ENCODE assay signal across 8 mouse cellular contexts in the genomic region with DNA sequence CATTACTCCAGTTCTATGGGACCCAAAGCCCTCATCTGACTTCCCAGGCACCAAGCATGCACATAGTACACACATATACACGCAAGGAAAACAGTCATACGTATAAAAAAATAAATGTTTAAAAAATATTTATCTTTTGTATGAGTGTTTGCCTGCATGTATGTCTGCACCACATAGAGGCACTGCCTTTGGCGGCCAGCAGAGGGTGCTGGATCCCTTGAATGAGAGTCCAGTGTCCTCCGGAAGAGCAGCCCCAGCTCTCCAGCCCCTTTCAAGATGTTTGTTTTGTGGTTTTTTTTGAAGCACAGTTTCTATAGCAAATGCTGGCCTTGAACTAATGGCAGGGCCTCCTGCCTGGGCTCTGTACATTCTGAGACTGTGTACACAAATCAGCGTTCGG. TPM values are rescaled to one million over a fixed set of nuclear protein-coding genes. Genes with fewer than 3 reads are reported as not detected.
A peak's percentile ranks its signal among the peaks of the same experiment; 100 is the strongest.
DNase-seq lines count a peak whose midpoint lies in the region; ATAC-seq and TF ChIP-seq lines count a peak whose summit lies in the region.

No protein-coding gene starts in this region.

- no peak overlapping the region for H3K4me2 ChIP-seq in intestine, postnatal 0 days (replicated peaks; ENCODE audit: low read depth)
- H3K4me2 ChIP-seq in intestine, embryonic 16.5 days (ENCODE audit: low read depth, low read length), result no peak overlapping the region
- H3K4me2 ChIP-seq in CH12.LX (ENCODE audit: insufficient read depth, low read depth, poor library complexity, severe bottlenecking), result no peak overlapping the region

- no peak for ATAC-seq in intestine, postnatal 0 days
- no peak for ATAC-seq in intestine, embryonic 16.5 days

- no peak overlapping the region for H3K9ac ChIP-seq in intestine, postnatal 0 days (ENCODE audit: low read depth, low read length)
- H3K9ac ChIP-seq in intestine, embryonic 16.5 days (ENCODE audit: low read depth, low read length), result no peak overlapping the region
- no peak overlapping the region for H3K9ac ChIP-seq in CH12.LX (ENCODE audit: insufficient read depth, low read depth)

- no peaks in the 10 kb centered on the region for H3K9me3 ChIP-seq in intestine, postnatal 0 days (ENCODE audit: control insufficient read depth)
- peaks cover 3% of the 10 kb centered on the region; the same call in 1 of the 2 replicates for H3K9me3 ChIP-seq in intestine, embryonic 16.5 days (ENCODE audit: control insufficient read depth, low read length)
- H3K9me3 ChIP-seq in CH12.LX (replicated peaks; ENCODE audit: low read length), result no peaks in the 10 kb centered on the region
- peaks cover 6% of the 10 kb centered on the region; the same call in 1 of the 2 replicates for H3K9me3 ChIP-seq in embryonic facial prominence, embryonic 10.5 days

- peak; percentile 57 for TF ChIP-seq RAD21 in CH12.LX (IDR thresholded peaks at IDR 0.05; ENCODE audit: low read depth, low read length)

- DNase-seq in CH12.LX (ENCODE audit: extremely low read depth), result peak; percentile 33
- DNase-seq in NIH3T3 (ENCODE audit: low read depth), result peak; percentile 58
- peak; percentile 64 for DNase-seq in embryonic facial prominence, embryonic 10.5 days (ENCODE audit: low spot score)
- peak; percentile 58 for DNase-seq in lung, postnatal 10 days
- peak; percentile 11 to 54 for DNase-seq in thymus, postnatal 10 days (ENCODE audit: low spot score in 2 of 2)
- no peak for DNase-seq in left cerebral cortex, adult 18-20 months (ENCODE audit: low spot score in 2 of 2)

- no peak overlapping the region for H3K4me3 ChIP-seq in intestine, postnatal 0 days (ENCODE audit: low read depth, low read length)
- no peak overlapping the region for H3K4me3 ChIP-seq in intestine, embryonic 16.5 days (ENCODE audit: low read length)
- no peak overlapping the region for H3K4me3 ChIP-seq in CH12.LX (replicated peaks in 1 of 3; ENCODE audit: low read depth in 2 of 3, low read length in 2 of 3, poor library complexity in 1 of 3)
- H3K4me3 ChIP-seq in embryonic facial prominence, embryonic 10.5 days, result no peak overlapping the region

- H3K4me1 ChIP-seq in intestine, postnatal 0 days (replicated peaks; ENCODE audit: control insufficient read depth, insufficient read depth, low read length), result no peaks in the 10 kb centered on the region
- H3K4me1 ChIP-seq in intestine, embryonic 16.5 days (ENCODE audit: control insufficient read depth, insufficient read depth, low read length), result no peaks in the 10 kb centered on the region
- no peaks in the 10 kb centered on the region for H3K4me1 ChIP-seq in CH12.LX (ENCODE audit: control insufficient read depth in 1 of 2, insufficient read depth in 2 of 2)
- H3K4me1 ChIP-seq in embryonic facial prominence, embryonic 10.5 days, result no peaks in the 10 kb centered on the region

- peak; percentile 65 for TF ChIP-seq CTCF in intestine, postnatal 0 days (IDR thresholded peaks at IDR 0.05; ENCODE audit: low read depth)
- peak; percentile 26 to 68; a peak in 3 of 4 replicates for TF ChIP-seq CTCF in CH12.LX (conservative IDR thresholded peaks at IDR 0.05 in 1 of 2, IDR thresholded peaks at IDR 0.05 in 1 of 2; ENCODE audit: low read depth in 2 of 2, low read length in 2 of 2)

- no peak for TF ChIP-seq EP300 in CH12.LX (IDR thresholded peaks at IDR 0.05; ENCODE audit: low read length)

- no peaks in the 10 kb centered on the region for H3K27me3 ChIP-seq in intestine, postnatal 0 days (replicated peaks; ENCODE audit: control insufficient read depth, insufficient read depth, low read length)
- H3K27me3 ChIP-seq in intestine, embryonic 16.5 days (replicated peaks; ENCODE audit: control insufficient read depth, insufficient read depth, low read length), result no peaks in the 10 kb centered on the region
- no peaks in the 10 kb centered on the region for H3K27me3 ChIP-seq in CH12.LX (replicated peaks)
- H3K27me3 ChIP-seq in embryonic facial prominence, embryonic 10.5 days (replicated peaks; ENCODE audit: low read depth, poor library complexity, severe bottlenecking), result no peaks in the 10 kb centered on the region

- no peak for TF ChIP-seq POLR2A in CH12.LX (IDR thresholded peaks at IDR 0.05; ENCODE audit: low read depth, low read length)

- H3K27ac ChIP-seq in intestine, postnatal 0 days (ENCODE audit: low read depth, low read length), result no peak overlapping the region
- no peak overlapping the region for H3K27ac ChIP-seq in intestine, embryonic 16.5 days (ENCODE audit: low read length)
- no peak overlapping the region for H3K27ac ChIP-seq in CH12.LX (ENCODE audit: insufficient read depth, low read depth)
- no peak overlapping the region for H3K27ac ChIP-seq in embryonic facial prominence, embryonic 10.5 days (replicated peaks)

- whole genome bisulfite sequencing in intestine, postnatal 0 days, result 74% methylated on average over 6 of the region's 6 CpGs
- 80% methylated on average over 6 of the region's 6 CpGs for WGBS in intestine, embryonic 16.5 days
- 83% methylated on average over 6 of the region's 6 CpGs for WGBS in embryonic facial prominence, embryonic 10.5 days

- in situ Hi-C loops in CH12.LX (cut with MboI; ENCODE audit: low pct_ligation_motif_present, low pct_unique_long_range_greater_than_20kb, low sequenced_read_pairs), result no loop called here

- H3K79me2 ChIP-seq in CH12.LX (replicated peaks; ENCODE audit: control insufficient read depth, extremely low read depth, insufficient read depth, poor library complexity, severe bottlenecking), result no peaks in the 10 kb centered on the region; the same call in 1 of the 2 replicates

- dilution Hi-C loops in CH12.LX (cut with MboI; ENCODE audit: extremely low pct_ligation_motif_present, extremely low pct_unique_long_range_greater_than_20kb, low sequenced_read_pairs), result no loop called here

- peaks cover 93% of the 10 kb centered on the region for H3K36me3 ChIP-seq in intestine, postnatal 0 days (ENCODE audit: control insufficient read depth, insufficient read depth)
- H3K36me3 ChIP-seq in intestine, embryonic 16.5 days (ENCODE audit: control insufficient read depth, insufficient read depth, low read length), result peaks cover 57% of the 10 kb centered on the region
- H3K36me3 ChIP-seq in CH12.LX (replicated peaks in 1 of 2; ENCODE audit: control insufficient read depth in 1 of 2, insufficient read depth in 1 of 2, low read length in 1 of 2), result peaks cover 73 to 85% of the 10 kb centered on the region in 2 experiments
- H3K36me3 ChIP-seq in embryonic facial prominence, embryonic 10.5 days (replicated peaks), result peaks cover 97% of the 10 kb centered on the region

TF ChIP-seq in CH12.LX, 34 proteins besides CTCF, POLR2A, EP300 and RAD21:
- peak; percentile 58 for TF ChIP-seq SMC3 (IDR thresholded peaks at IDR 0.05; ENCODE audit: low read depth, low read length)
- no peak for TF ChIP-seq GABPA (IDR thresholded peaks at IDR 0.05; ENCODE audit: insufficient replicate concordance, low read depth, low read length)

RNA-seq across cellular contexts. Expression of a gene that starts 24.4 kb away (rescaled TPM):
- 20.4 and 21.8 TPM in 2 replicates for polyA plus RNA-seq in intestine, postnatal 0 days (2015; fragmentation: Nextera tagmentation; extraction: Ambion mirVana)
- polyA plus RNA-seq in intestine, embryonic 16.5 days (2015; fragmentation: Nextera tagmentation; extraction: Ambion mirVana), result 34.3 and 34.8 TPM in 2 replicates
- total RNA-seq in CH12.LX (2012; rRNA removed), result 22.1 and 23.2 TPM in 2 replicates
- 35.0 and 36.1 TPM in 2 replicates for total RNA-seq in CH12.LX (2014; rRNA removed)
- 25.0 and 25.7 TPM in 2 replicates for polyA plus RNA-seq in CH12.LX (2012; ENCODE audit: insufficient read length, low read depth)
- polyA plus RNA-seq in embryonic facial prominence, embryonic 10.5 days (2016; fragmentation: Nextera tagmentation; extraction: Ambion mirVana), result 55.5 and 60.7 TPM in 2 replicates
- 10 to 100 TPM; 70.9 to 73.2 TPM for total RNA-seq in left cerebral cortex, adult 18-20 months (2021)

RNA-seq across cellular contexts. Expression of a gene that starts 33.7 kb away (rescaled TPM):
- 15.6 and 16.6 TPM in 2 replicates for polyA plus RNA-seq in intestine, postnatal 0 days (2015; fragmentation: Nextera tagmentation; extraction: Ambion mirVana)
- polyA plus RNA-seq in intestine, embryonic 16.5 days (2015; fragmentation: Nextera tagmentation; extraction: Ambion mirVana), result 26.7 and 27.2 TPM in 2 replicates
- total RNA-seq in CH12.LX (2012; rRNA removed) (36.1 and 46.3 TPM in 2 replicates), CH12.LX (2014; rRNA removed) (35.4 and 37.4 TPM in 2 replicates)
- polyA plus RNA-seq in CH12.LX (2012; ENCODE audit: insufficient read length, low read depth), result 99.8 and 103 TPM in 2 replicates
- polyA plus RNA-seq in embryonic facial prominence, embryonic 10.5 days (2016; fragmentation: Nextera tagmentation; extraction: Ambion mirVana), result 44.7 and 47.4 TPM in 2 replicates
- total RNA-seq in left cerebral cortex, adult 18-20 months (2021), result 10 to 100 TPM; 40.3 to 45.4 TPM

RNA-seq across cellular contexts. Expression of a gene that starts 45.7 kb away (rescaled TPM):
- polyA plus RNA-seq in intestine, postnatal 0 days (2015; fragmentation: Nextera tagmentation; extraction: Ambion mirVana), result 24.8 and 26.9 TPM in 2 replicates
- polyA plus RNA-seq in intestine, embryonic 16.5 days (2015; fragmentation: Nextera tagmentation; extraction: Ambion mirVana), result 40.7 and 44.0 TPM in 2 replicates
- 29.9 and 41.0 TPM in 2 replicates for total RNA-seq in CH12.LX (2012; rRNA removed)
- total RNA-seq in CH12.LX (2014; rRNA removed), result 49.9 and 52.9 TPM in 2 replicates
- polyA plus RNA-seq in CH12.LX (2012; ENCODE audit: insufficient read length, low read depth), result 38.2 and 41.6 TPM in 2 replicates
- polyA plus RNA-seq in embryonic facial prominence, embryonic 10.5 days (2016; fragmentation: Nextera tagmentation; extraction: Ambion mirVana), result 52.6 and 53.6 TPM in 2 replicates
- 10 to 100 TPM; 37.1 to 43.7 TPM for total RNA-seq in left cerebral cortex, adult 18-20 months (2021)

RNA-seq across cellular contexts. Expression of a gene that starts 45.9 kb away (rescaled TPM):
- polyA plus RNA-seq in intestine, postnatal 0 days (2015; fragmentation: Nextera tagmentation; extraction: Ambion mirVana), result 68.4 and 69.5 TPM in 2 replicates
- polyA plus RNA-seq in intestine, embryonic 16.5 days (2015; fragmentation: Nextera tagmentation; extraction: Ambion mirVana), result 67.7 and 71.3 TPM in 2 replicates
- total RNA-seq in CH12.LX (2012; rRNA removed) (34.6 and 39.7 TPM in 2 replicates), CH12.LX (2014; rRNA removed) (48.7 and 51.2 TPM in 2 replicates)
- polyA plus RNA-seq in CH12.LX (2012; ENCODE audit: insufficient read length, low read depth), result 37.4 and 45.2 TPM in 2 replicates
- 65.1 and 68.0 TPM in 2 replicates for polyA plus RNA-seq in embryonic facial prominence, embryonic 10.5 days (2016; fragmentation: Nextera tagmentation; extraction: Ambion mirVana)
- total RNA-seq in left cerebral cortex, adult 18-20 months (2021), result 10 to 100 TPM; 77.1 to 84.5 TPM

RNA-seq across cellular contexts. Expression of a gene that starts 58.6 kb away (rescaled TPM):
- polyA plus RNA-seq in intestine, postnatal 0 days (2015; fragmentation: Nextera tagmentation; extraction: Ambion mirVana), result 70.5 and 72.0 TPM in 2 replicates
- polyA plus RNA-seq in intestine, embryonic 16.5 days (2015; fragmentation: Nextera tagmentation; extraction: Ambion mirVana), result 71.9 and 72.3 TPM in 2 replicates
- total RNA-seq in CH12.LX (2012; rRNA removed) (28.6 and 32.1 TPM in 2 replicates), CH12.LX (2014; rRNA removed) (19.0 and 20.6 TPM in 2 replicates)
- 44.9 and 45.0 TPM in 2 replicates for polyA plus RNA-seq in CH12.LX (2012; ENCODE audit: insufficient read length, low read depth)
- 36.3 and 43.7 TPM in 2 replicates for polyA plus RNA-seq in embryonic facial prominence, embryonic 10.5 days (2016; fragmentation: Nextera tagmentation; extraction: Ambion mirVana)
- total RNA-seq in left cerebral cortex, adult 18-20 months (2021), result 10 to 100 TPM; 28.1 to 29.8 TPM

Comparison
In these comparisons a context has a peak if more than half of its experiments do, and no peak if none do; other contexts are left out.
1. DNase-seq: peak in CH12.LX (single experiment), NIH3T3 (single experiment), embryonic facial prominence, embryonic 10.5 days (single experiment), lung, postnatal 10 days (single experiment) and thymus, postnatal 10 days (2 of 2); none in left cerebral cortex, adult 18-20 months (0 of 2).